25 mouse cellular contexts compared by ENCODE assay signal in the genomic region with DNA sequence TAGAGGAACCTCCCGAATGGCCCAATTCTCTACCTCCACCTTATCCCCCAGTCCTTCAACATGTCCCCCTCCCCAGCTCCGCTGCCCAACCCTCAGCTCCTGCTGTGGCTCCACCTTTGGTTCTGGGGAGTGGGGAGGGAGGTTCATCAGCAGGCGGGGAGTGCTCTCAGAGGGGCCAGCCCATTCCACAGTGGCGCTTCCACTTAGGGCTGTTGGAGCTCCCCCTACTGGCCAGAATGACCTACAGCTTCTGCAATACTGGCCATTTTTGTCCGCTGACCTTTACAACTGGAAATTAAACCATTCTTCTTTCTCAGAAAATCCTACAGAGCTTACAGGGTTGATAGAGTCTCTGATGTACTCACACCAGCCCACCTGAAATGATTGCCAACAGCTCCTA.
A peak's percentile ranks its signal among the peaks of the same experiment; 100 is the strongest.
DNase-seq lines count a peak whose midpoint lies in the region; ATAC-seq lines count a peak whose summit lies in the region.
"Had no signal": no experiment of that assay in that cellular context is flagged by ENCODE, and none has a peak within 500 bp of the region (broad histone marks: within the 10 kb centered on the region; RNA-seq: fewer than 3 reads in every experiment).

No protein-coding gene starts in this region.

- peak; percentile 39 for DNase-seq in thymus, postnatal 14 days
- DNase-seq in thymus, adult 18-20 months = no peak
- peak; percentile 9 for DNase-seq in T-cell, adult 2 months (ENCODE audit: low spot score)
- peak; percentile 16 for DNase-seq in splenic B cell, adult 2 months (ENCODE audit: low read depth, low spot score)
- DNase-seq in embryo, embryonic 10.5 days (ENCODE audit: low spot score) = no peak
- DNase-seq in frontal cortex, postnatal 10 days (ENCODE audit: low spot score in 2 of 2) = no peak
- DNase-seq: adrenal gland, postnatal 25 days; cerebellum, adult 18-20 months; cerebellum, postnatal 14 days; gastrocnemius, postnatal 25 days; heart, adult 18-20 months; heart, postnatal 14 days; kidney, adult 8-10 months; kidney, postnatal 10 days; layer of hippocampus, postnatal 36 days; left cerebral cortex, postnatal 4 days; liver, postnatal 0 days; lung, postnatal 4 days had no signal

- H3K4me3 ChIP-seq in midbrain, embryonic 16.5 days (ENCODE audit: low read depth, low read length) = no peak overlapping the region
- H3K4me3 ChIP-seq: forebrain, embryonic 13.5 days; hindbrain, embryonic 10.5 days; liver, embryonic 12.5 days; midbrain, embryonic 13.5 days had no signal

- H3K36me3 ChIP-seq in splenic B cell, adult 2 months (ENCODE audit: control insufficient read depth, insufficient read depth, low read length, poor library complexity, severe bottlenecking) = no peaks in the 10 kb centered on the region
- no peaks in the 10 kb centered on the region for H3K36me3 ChIP-seq in midbrain, embryonic 16.5 days (ENCODE audit: control insufficient read depth, insufficient read depth, low read length)
- H3K36me3 ChIP-seq: hindbrain, embryonic 10.5 days; liver, embryonic 12.5 days; midbrain, embryonic 13.5 days had no signal

- H3K27ac ChIP-seq in midbrain, embryonic 16.5 days (ENCODE audit: low read length) = no peak overlapping the region
- H3K27ac ChIP-seq: forebrain, embryonic 13.5 days; hindbrain, embryonic 10.5 days; liver, embryonic 12.5 days; midbrain, embryonic 13.5 days had no signal

- H3K9me3 ChIP-seq in midbrain, embryonic 16.5 days (replicated peaks; ENCODE audit: control insufficient read depth, low read length, poor library complexity, severe bottlenecking) = peaks cover 11% of the 10 kb centered on the region; the same call in 1 of the 2 replicates

- H3K27me3 ChIP-seq in splenic B cell, adult 2 months (ENCODE audit: control insufficient read depth, insufficient read depth, low read length, poor library complexity, severe bottlenecking) = no peaks in the 10 kb centered on the region
- no peaks in the 10 kb centered on the region for H3K27me3 ChIP-seq in midbrain, embryonic 16.5 days (ENCODE audit: control insufficient read depth, insufficient read depth, low read depth, low read length)
- H3K27me3 ChIP-seq: forebrain, embryonic 13.5 days; liver, embryonic 12.5 days; midbrain, embryonic 13.5 days had no signal

- ATAC-seq in midbrain, embryonic 16.5 days = no peak
- ATAC-seq: forebrain, embryonic 13.5 days; hindbrain, embryonic 16.5 days; intestine, embryonic 16.5 days; liver, embryonic 12.5 days; liver, postnatal 0 days; midbrain, embryonic 13.5 days had no signal

- WGBS in midbrain, embryonic 16.5 days = 99% methylated on average over 5 of the region's 5 CpGs

- no peak overlapping the region for H3K4me2 ChIP-seq in midbrain, embryonic 16.5 days (ENCODE audit: low read length)
- H3K4me2 ChIP-seq: forebrain, embryonic 13.5 days; liver, embryonic 12.5 days; midbrain, embryonic 13.5 days had no signal

- no peak overlapping the region for H3K9ac ChIP-seq in midbrain, embryonic 16.5 days (ENCODE audit: low read depth, low read length)
- H3K9ac ChIP-seq: forebrain, embryonic 13.5 days; liver, embryonic 12.5 days; liver, postnatal 0 days; midbrain, embryonic 13.5 days had no signal

- H3K4me1 ChIP-seq in midbrain, embryonic 16.5 days (ENCODE audit: control insufficient read depth, insufficient read depth, low read length) = no peaks in the 10 kb centered on the region
- H3K4me1 ChIP-seq: forebrain, embryonic 13.5 days; hindbrain, embryonic 10.5 days; liver, embryonic 12.5 days; midbrain, embryonic 13.5 days had no signal

Comparison
In these comparisons a context has a peak if more than half of its experiments do, and no peak if none do; other contexts are left out.
1. DNase-seq: peak in thymus, postnatal 14 days (single experiment), T-cell, adult 2 months (single experiment) and splenic B cell, adult 2 months (single experiment); none in thymus, adult 18-20 months (0 of 2), embryo, embryonic 10.5 days (single experiment) and frontal cortex, postnatal 10 days (0 of 2).